Mouse (Mus musculus) B cell, adult 2 months (primary cell): ENCODE data around the gene Ruvbl1.
A peak's percentile ranks its signal among the peaks of the same experiment; 100 is the strongest.

Experiments
- DNase-seq, 2 experiments: peaks; one replicate each; pipeline ENCODE4 v3.0.0; 2022

The Ruvbl1 gene

DNA sequence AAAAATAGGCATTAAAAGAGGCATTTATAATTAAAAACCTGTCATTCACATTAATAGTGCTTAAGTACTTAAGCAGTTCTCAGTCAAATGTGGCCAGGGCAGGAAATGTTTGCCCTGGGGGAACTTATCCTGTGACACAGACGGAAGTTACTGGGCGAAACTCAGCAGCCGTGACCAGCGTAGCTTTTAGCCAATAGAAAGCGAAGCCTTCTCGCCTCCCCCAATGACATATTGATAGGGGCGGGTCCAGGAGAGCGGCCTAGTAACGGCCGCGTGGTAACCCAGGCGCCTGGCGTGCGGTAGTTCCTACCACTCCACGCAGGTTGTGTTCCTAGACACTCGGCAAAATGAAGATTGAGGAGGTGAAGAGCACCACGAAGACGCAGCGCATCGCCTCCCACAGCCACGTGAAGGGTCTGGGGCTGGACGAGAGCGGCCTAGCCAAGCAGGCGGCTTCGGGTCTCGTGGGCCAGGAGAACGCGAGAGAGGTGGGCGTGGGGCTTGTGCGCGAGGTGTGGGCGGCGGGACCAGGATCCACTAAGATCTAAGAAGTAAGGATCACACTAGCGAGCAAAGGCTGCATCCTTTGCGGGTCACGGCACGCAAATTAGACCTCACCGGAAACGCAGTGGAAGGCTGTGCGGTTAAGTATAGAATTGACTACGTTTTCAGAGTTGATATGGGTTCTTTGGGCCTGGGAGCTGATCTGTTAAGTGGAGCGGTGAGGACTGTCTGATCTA, at the start of gene Ruvbl1:
Gene Ruvbl1 (plus strand): TSS at position 229 of the 740 bp plus-strand sequence.
- DNase-seq = peak; percentile 91 to 93

DNA sequence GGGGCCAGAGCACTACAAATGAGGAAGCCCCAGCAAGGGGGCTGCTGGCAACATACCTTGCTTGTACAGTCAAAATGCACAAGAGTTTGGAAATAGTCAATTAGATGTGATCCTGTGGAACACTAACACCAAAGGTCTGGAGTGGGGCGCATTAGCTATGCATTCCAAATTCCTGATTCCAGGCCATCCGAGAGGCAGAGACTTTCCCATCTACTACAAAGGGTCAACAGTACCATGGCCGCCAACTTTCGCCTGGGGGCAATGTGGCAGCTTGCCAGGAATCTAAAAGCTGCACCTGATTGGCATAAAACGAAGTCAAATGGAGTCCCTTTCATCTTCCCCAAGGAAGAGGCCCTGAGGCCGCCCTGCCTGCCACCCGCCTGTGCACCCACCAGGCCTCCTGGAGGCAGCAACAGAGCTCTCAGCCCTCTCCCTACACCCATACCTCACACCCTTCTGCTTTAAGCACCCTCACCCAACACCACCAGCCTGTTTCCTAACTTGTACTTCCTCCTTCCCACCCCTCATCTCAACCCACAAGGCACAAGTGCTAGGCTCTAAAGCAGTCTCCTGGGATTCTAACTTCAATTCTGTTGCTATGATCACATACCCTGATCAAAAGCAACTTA, 49.0 kb upstream of the Ruvbl1 start:
- no peak for DNase-seq

DNA sequence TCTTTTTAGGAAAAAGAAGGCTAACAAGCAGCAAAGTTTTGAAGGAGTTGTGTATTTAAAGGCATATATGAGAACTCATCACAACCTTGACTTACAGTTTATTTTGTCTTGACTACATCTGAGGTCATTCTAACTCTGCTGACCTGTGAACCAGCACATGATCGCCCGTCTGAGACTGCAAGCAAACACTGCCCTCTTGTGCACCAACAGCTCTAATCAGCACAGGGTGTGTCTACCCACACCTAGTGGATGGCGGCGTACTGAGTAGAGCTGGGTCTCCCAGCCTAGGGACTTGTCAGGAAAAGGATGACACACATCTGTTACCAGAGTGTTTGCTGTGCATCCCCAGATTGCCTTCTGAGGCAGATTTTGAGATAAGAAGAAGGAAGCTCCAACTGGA, 34.0 kb upstream of the Ruvbl1 start:
- DNase-seq = no peak

DNA sequence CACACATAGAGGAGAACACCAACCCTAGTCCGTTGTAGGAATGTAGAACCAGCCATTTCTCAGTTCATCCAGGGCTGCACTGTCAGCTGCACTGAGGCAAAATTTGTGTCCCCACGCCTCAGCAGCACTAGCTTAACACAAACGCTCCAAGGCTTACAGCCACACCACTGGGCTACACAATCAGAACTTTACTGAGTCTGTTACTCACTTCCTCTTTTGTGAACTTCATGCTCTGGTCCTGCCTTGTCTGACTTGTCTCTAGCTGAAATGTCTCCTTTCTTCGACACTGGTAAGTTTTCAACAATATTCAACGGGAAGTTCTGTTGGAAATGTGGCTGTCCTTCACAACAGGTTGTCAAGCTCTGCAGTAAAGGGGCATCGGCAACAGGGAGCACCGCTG, 29.6 kb upstream of the Ruvbl1 start:
- DNase-seq = peak; percentile 28 to 32

DNA sequence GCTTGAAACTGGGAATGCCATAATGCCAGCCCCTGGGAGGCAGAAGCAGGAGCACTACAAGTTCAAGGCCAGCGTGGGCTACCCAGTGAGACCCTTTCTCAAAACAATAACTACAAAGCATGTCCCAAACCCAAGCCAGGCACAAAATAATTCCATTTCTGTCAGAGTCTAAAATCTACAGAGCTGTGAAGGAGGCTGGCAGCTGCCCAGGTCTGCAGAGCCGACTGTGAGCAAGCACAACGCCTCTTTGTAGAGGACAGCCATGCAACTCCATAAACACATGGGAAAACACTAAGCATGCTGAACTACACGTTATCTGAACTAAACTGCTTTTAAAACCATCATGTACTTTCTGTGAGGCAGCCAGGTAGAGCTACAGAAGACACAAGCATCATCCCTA, 26.2 kb upstream of the Ruvbl1 start:
- no peak for DNase-seq

DNA sequence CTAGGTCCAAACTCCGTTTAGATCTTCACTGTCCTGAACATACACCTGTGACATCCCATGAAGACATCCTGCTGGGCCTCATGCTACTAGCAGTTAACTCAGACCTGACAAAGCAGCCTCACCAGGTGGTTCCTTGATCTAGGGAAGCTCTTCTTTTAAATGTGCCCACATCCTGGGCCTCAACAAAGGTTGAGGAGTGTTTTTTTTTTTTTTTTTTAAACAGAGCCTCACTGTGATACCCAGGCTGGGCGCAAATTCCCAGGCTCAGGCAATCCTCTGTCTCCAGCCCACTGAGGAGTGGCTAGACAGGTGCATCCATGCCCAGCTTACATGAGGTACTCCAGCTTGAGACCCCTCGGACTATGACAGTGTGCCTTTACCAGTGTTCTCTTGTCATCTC, 22.7 kb upstream of the Ruvbl1 start:
- DNase-seq = no peak

DNA sequence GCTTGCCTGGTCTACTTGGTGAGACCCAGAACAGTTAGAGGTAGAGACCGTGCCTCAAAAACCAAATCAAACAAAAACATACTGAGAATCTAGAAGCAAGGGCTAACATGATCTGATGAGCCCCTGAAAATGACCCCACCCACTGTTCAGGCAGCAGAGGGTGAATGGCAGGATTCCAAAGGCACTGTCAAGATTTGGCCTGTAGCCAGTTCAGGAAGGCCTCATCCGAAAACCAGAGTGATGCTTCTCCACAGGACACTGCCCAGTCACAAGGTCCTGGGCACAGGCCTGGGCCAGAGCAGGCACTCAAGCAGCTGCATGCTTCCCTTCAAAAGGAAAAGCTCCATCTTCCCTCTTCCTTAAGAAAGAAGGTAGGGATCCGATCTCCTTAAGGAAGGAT, 21.8 kb upstream of the Ruvbl1 start:
- no peak for DNase-seq

DNA sequence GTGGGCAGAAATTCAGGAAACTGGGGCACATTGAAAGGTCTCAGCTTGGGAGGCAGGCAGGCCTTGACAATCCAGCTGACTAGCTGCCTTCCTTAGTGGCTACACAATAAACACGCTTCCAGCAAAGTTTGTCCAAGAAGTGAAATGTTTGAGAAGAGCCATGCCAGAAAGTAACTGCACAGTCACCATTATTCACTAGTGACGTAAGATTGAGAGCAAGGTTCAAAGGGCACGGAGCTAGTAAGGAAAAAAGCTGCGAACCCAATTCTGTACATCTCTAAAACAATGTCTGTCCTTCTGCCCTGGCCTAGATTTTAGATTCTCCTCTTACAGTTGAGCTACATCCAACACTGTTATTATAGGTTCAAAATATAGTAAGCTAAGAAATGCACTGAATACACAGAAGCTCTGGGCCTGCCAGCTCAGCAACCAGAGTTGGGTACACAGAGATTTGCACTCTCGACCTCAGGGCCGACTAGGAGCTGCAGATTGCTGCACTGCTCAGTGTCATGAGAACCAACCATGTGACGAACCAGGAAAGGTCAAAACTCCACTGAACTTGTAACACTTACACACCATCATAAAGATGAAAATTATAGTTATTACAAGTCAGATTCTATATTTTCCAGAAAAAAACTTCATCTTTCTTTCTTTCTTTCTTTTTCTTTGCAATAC, 21.0 kb upstream of the Ruvbl1 start:
- no peak for DNase-seq

DNA sequence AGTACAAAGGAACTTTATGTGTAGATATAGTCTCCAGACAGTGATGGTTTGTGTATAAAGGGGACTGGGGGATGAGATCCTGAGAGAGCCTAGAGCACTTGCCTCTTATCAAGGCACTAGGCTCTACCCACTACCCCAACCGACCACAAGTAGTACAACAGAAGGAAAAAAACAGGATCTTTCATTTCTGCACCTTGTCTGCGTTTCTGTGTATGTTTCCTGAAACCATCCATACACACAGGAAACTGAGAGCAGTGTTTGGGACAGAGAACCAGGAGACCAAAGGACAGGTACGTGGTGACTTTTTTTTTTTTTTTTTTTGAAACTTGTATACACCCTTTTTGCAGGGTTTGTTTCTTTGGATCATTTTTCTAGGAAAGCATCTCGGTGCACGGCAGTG, 19.5 kb upstream of the Ruvbl1 start:
- DNase-seq = no peak

DNA sequence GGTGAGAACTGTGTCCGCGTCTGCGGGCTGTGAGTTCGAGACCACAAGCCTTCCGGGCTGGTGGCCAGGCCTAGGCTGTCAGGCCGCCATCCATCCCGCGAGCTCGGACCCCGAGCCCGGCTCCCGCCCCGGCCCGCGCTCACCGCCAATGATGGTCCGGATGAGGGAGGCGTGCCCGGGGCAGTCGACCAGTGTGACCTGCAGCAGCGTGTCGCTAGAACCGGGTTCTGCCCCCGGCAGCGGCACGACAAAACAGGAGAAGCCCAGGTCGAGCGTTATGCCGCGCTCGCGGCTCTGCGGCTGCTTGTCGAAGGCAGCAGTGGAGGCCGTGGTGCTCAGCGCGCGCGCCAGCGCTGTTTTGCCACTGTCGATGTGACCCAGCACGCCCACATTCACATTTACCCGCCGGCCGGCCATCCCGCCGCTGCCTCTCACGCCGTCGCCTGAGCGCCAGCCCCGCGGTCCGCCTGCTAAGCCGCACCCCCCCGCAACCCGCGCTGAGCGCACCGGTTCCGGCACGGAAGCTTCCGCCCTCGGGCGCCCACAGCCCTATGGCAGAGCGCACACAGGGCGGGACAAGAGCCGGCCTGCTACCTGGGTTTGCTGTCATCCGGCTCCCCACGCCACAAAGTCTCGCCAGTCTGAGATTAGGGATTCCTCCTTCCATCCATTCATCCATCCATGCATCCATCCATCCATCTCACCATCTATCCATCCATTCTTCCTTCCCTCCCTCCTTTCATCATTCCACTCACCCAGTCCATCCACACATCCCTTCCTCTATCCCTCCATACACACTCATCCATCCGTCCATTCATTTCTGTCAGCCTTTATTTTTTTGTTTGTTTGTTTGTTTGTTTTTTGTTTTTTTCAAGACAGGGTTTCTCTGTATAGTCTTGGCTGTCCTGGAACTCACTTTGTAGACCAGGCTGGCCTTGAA, 18.9 kb upstream of the Ruvbl1 start, which contains the start of gene Eefsec:
Gene Eefsec (minus strand): TSS at position 477 of the 940 bp plus-strand sequence.
- DNase-seq = peak; percentile 91 to 92

DNA sequence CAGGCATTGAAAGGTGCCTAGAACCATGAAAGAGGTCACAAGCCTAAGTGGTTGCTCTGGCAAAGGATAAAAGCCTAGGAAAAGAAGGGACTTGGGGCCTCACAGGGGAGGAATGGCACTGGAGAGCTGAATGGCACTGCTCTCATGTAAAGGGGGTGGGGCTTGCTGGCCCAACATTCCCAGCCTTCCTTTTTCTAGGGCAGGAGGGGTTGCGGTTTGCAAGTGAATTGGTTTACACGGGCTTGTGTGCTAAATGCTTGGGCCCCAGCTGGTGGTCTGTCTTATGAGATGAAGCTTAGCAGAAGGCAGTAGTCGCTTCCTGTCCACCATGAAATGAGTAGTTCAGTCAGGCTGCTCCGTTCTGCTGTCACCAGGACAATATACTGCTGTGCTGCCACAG, 17.8 kb upstream of the Ruvbl1 start:
- DNase-seq = no peak

DNA sequence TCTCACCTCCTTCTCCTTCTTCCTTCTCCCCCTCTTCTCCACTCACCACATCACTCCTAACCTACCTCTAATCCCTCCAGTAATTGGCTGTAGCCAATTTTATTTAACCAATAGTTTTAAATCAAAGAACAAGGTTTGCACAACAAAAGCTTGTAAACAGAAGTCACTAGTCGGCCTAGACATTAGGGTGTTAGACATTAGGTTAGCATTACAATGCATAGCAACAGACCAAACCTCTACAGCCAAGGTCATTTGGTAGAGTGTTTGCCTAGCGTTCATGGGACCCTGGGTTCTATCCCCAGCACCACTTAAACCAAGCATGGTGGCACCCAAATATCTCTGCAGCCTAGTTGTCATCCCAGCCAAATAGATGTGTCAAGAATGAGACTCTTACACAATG, 10.7 kb upstream of the Ruvbl1 start:
- DNase-seq = no peak

DNA sequence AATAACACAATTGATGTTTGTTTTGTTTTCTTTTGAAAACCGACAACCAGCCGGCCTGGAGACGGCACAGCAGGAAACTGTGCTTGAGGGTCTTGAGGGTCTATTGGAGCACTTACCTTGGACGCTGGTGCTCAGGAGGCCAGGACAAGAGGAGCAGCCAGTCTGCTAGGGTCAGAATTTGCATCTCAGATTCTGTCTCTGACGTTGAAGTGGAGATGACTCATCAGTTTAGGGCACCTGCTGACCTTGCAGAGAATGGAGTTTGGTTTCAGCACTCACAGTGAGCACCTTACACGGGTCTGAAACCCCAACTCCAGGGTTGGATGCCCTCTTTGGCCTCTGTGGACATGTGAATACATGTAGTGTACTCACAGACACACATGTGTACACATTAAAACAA, 4.7 kb downstream of the Ruvbl1 start:
- no peak for DNase-seq

DNA sequence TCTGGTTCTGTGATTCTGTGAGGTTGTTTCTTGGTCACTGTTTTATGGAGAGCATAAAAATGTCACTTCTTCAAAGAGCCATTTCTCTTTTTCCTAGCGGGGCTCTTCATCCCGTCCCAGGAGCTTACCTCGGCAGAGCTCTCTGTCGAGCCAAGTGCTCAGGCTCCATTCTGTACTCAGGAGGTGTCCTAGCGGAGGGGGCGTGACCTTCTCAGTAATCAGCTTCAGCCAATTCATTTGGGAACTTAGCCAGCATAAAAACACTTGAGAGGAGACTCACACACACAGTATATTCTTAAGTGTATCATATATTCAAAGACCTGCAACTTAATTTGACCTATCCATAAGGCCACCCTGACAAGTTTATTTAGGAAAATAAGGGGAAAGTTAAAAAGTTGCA, 15.2 kb downstream of the Ruvbl1 start:
- no peak for DNase-seq

DNA sequence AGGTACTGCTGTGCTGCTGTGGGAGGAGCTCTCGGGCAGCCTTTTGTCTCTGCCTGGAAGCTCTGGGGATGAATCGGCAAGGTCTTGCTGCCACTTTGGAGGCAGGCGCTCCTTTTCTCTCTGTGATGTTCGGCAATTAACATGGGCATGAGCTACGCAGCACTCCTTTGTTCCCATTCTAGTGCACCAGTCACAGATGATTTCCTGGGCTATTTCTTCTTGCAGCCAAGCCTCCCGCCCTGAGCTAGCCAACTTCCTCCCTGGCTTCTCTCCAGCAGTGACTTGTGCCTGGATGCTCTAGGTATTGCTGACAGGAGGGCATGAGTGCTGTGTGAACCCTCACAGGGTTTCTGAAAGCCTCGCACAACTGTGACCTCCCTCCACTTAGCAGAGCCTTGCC, 17.9 kb downstream of the Ruvbl1 start:
- DNase-seq = no peak

DNA sequence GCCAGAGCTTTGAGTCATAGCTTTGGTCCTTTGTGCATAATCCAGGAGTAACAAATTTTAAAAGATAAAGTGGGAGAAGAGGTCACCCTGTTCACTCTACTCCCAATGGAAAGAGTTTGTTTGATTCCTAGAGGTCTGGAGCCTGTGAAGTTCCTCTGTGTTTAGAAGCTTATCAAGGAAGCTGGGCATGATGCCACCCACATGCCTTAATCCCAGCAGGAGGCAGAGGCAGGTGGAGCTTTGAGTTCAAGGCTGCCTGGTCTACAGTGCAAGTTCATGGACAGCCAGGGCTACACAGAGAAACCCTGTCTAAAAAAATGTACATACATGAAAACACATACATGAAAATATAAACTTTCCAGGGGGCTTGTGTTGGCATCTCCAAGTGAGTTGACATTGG, 18.7 kb downstream of the Ruvbl1 start:
- DNase-seq = no peak

DNA sequence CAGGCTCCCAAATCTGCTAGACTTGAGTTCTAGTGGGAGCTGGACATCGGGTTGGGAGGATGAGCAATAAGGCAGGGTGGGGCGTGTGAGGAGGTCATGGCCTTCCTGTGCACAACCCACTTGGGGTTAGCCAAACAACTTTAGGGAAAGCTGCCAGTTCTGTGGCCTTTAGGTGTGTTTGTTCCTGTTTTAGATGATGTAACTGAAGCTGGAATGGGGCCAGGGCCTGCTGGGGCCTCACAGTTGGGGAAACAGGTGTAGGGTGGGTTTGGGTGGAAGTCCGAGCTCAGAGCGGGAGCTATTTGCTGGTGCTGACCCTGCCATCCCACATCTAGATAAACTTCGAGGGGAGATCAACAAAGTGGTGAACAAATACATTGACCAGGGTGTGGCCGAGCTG, 20.2 kb downstream of the Ruvbl1 start:
- no peak for DNase-seq

DNA sequence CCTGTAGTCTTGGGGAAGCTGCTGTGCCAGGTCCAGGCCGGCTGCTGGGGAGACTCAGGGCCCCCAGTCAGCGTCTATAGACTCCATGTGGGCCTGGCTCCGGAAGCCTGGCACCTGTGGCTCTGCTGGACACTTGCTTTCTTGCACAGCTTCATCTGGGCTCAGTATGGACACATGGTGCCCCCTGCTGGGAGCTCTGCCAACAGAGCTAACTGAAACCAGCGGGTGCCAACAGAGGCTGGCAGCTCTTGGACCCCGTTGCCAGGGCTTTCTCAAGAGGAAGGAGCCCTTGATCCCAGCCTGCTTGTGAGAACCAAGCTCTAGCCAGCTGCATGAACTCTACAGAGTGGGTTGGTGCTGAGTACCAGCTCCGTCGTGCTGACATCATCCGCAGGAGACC, 21.7 kb downstream of the Ruvbl1 start:
- peak; percentile 55 to 58 for DNase-seq

DNA sequence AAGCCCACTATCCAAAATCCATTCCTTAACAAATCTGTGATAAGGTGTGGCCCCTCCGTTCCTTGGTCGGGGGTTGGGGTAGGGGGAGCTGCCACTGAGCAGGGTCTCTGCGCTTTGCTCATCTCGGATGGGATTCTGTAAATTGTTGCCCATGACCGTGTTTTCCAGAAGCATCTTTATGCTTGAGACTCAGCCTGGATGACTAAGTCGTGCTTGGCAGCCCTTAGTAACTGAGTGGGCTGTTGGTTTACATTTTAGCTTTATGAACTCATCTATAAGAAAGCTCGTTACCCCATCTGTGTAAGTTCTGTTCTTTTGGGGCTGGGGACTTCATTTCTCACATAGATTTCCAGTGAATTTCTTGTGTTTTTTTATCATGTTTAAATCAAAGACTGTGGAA, 23.8 kb downstream of the Ruvbl1 start:
- DNase-seq = no peak

DNA sequence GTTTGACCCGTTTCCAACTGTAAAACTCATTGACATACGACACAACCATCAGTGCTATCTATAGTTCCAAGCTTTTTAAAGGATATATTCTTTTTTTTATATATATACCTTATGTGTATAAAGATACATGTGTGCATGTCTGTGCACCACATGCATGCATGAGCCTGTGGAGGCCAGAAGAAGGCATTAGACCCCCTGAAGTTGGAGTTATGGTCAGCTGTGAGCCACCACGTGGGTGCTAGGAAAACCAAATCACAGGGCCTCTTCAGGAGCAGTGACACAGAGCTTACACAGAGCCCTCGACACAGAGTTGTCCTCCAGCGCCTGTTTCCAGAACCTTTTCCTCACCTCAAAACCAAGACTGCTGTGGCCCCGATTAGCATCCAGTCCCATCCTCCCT, 24.6 kb downstream of the Ruvbl1 start:
- no peak for DNase-seq

DNA sequence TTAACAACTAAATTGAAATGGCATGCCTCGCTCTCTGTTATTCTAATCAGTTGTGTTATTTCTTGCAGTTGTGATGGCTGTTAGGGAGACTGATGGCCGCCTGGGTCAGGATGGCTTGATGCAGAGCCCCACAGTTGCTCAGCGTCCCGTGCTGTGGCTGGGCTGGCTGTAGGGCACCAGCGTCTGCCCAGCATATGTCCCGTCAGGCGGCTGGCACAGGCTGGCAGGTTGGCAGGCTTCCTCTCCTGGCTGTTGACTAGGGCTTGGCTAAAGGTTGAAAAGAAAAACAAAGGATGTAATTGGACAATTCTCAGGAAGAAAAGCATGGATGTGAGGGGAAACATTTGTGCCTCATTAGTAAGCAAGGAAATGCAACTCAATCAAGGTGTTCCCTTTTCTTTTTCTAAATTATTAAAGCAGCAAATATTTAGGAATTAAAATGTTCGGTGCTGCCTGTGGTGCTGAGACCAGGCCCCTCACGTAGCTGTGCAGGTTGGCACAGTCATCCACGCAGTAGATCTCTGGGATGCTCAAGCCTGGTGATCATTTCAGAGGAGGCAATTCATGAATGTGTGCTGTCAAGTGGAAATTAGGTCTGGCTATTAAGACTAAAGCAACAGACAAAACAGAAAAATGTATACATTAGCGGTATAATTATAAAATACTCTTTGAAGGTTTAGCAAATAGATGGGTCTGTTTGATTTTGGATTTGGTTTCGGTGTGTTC, 25.6 kb downstream of the Ruvbl1 start:
- DNase-seq = no peak

DNA sequence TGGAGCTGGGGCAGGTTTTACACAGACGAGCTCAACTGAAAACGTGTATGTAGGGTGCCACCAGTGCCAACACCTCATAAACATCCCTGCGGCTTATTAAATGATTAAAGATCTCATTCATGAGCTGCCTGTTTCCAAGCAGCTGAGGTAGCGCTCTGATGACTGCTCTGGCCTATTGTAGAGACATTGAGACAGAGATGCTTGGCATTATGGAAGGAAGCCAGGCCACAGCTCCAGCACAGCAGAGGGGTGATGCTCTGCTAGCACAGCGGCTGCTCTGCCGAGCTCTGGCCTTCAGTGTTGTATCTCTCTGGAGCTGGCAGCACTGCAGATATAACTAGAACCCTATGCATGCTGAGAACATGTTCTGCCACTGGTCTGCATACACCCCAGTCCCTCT, 28.5 kb downstream of the Ruvbl1 start:
- DNase-seq = no peak
